Mouse (Mus musculus) MEL (cell line): ENCODE measurements around the gene Fth1. TPM values are rescaled to one million over a fixed set of nuclear protein-coding genes. Genes with fewer than 3 reads are reported as not detected.
"Not testable (repeated sequence)": the region's sequence is repeated elsewhere in the genome, so short reads cannot be mapped to it uniquely, and the experiment has no call there.

Experiments used
- DNase-seq: peaks from one replicate; pipeline ENCODE4 v3.0.0; 2011; ENCODE audit warnings: low read depth, low spot score
- H3K27ac ChIP-seq: 2 replicates; pipeline ENCODE4 v1.5.1; 2012; ENCODE audit warnings: low read depth, mild to moderate bottlenecking, control low read depth, low read length, moderate library complexity; ENCODE audit not compliant: control insufficient read depth
- H3K27me3 ChIP-seq, 2 experiments: fragments of 150-350 bp in 1 of 2; sonication (generic) in 1 of 2; 2 replicates each; pipeline ENCODE4 v1.6.1; 2012; ENCODE audit warnings: low read length in 2 of 2, mild to moderate bottlenecking in 2 of 2, improper control_type of control experiment in 1 of 2, moderate library complexity in 1 of 2; ENCODE audit not compliant: insufficient read depth in 2 of 2, control insufficient read depth in 1 of 2
- H3K36me3 ChIP-seq, 2 experiments: 2 replicates each; pipeline ENCODE4 v1.6.1; 2012 to 2014; ENCODE audit warnings: low read length in 2 of 2, improper control_type of control experiment in 1 of 2, inconsistent platforms in 1 of 2, mild to moderate bottlenecking in 1 of 2; ENCODE audit not compliant: insufficient read depth in 2 of 2, control insufficient read depth in 1 of 2
- H3K4me1 ChIP-seq, 2 experiments: fragments of 150-350 bp in 1 of 2; sonication (generic) in 1 of 2; 2 replicates each; pipeline ENCODE4 v1.6.1; 2012; ENCODE audit warnings: low read length in 2 of 2, improper control_type of control experiment in 1 of 2, mild to moderate bottlenecking in 1 of 2; ENCODE audit not compliant: insufficient read depth in 2 of 2, control insufficient read depth in 1 of 2
- H3K4me3 ChIP-seq, 2 experiments: fragments of 150-350 bp in 1 of 2; sonication (generic) in 1 of 2; 2 replicates each; pipeline ENCODE4 v1.5.1; 2012; ENCODE audit warnings: low read depth in 2 of 2, low read length in 2 of 2, mild to moderate bottlenecking in 2 of 2, moderate library complexity in 2 of 2, control low read depth in 1 of 2, improper control_type of control experiment in 1 of 2; ENCODE audit not compliant: control insufficient read depth in 1 of 2, insufficient read depth in 1 of 2
- H3K79me2 ChIP-seq: 2 replicates; pipeline ENCODE4 v1.6.1; 2012; ENCODE audit warnings: mild to moderate bottlenecking, low read length, moderate library complexity; ENCODE audit not compliant: control insufficient read depth, poor library complexity, insufficient read depth
- H3K9ac ChIP-seq: 2 replicates; pipeline ENCODE4 v1.6.1; 2012; ENCODE audit warnings: low read depth, mild to moderate bottlenecking, control low read depth, low read length, moderate library complexity; ENCODE audit not compliant: control insufficient read depth, poor library complexity, severe bottlenecking
- H3K9me3 ChIP-seq: fragments of 150-350 bp; sonication (generic); replicated peaks from 2 replicates; pipeline ENCODE4 v1.6.1; 2012; ENCODE audit warnings: mild to moderate bottlenecking, low read length, improper control_type of control experiment, moderate library complexity; ENCODE audit not compliant: insufficient read depth
- CHD1 ChIP-seq: IDR thresholded peaks from 2 replicates; pipeline ENCODE4 v1.6.1; 2012; ENCODE audit warnings: low read depth, mild to moderate bottlenecking, inconsistent platforms, low read length, improper control_type of control experiment
- CHD2 ChIP-seq: IDR thresholded peaks from 2 replicates; pipeline ENCODE4 v1.6.1; 2011; ENCODE audit warnings: low read length, improper control_type of control experiment
- E2F4 ChIP-seq: IDR thresholded peaks from 2 replicates; pipeline ENCODE4 v1.6.1; 2011; ENCODE audit warnings: low read depth, low read length, improper control_type of control experiment, borderline replicate concordance
- ELF1 ChIP-seq: IDR thresholded peaks from 2 replicates; pipeline ENCODE4 v1.6.1; 2014; ENCODE audit warnings: low read depth, mild to moderate bottlenecking, inconsistent platforms, low read length, improper control_type of control experiment, moderate library complexity
- EP300 ChIP-seq, 2 experiments: IDR thresholded peaks; 2 replicates each; pipeline ENCODE4 v1.6.1; 2011; ENCODE audit warnings: improper control_type of control experiment in 2 of 2, low read length in 2 of 2, low read depth in 1 of 2, mild to moderate bottlenecking in 1 of 2
- GABPA ChIP-seq: IDR thresholded peaks from 2 replicates; pipeline ENCODE4 v1.6.1; 2012; ENCODE audit warnings: low read depth, mild to moderate bottlenecking, inconsistent platforms, low read length, improper control_type of control experiment, moderate library complexity
- KAT2A ChIP-seq: conservative IDR thresholded peaks from 2 replicates; pipeline ENCODE4 v1.6.1; 2012; ENCODE audit warnings: low read depth, low read length, improper control_type of control experiment, inconsistent platforms
- MAFK ChIP-seq: IDR thresholded peaks from 2 replicates; pipeline ENCODE4 v1.6.1; 2011; ENCODE audit warnings: low read depth, mild to moderate bottlenecking, low read length, improper control_type of control experiment, borderline replicate concordance
- MAX ChIP-seq: IDR thresholded peaks from 2 replicates; pipeline ENCODE4 v1.6.1; 2011; ENCODE audit warnings: low read length, improper control_type of control experiment
- MXI1 ChIP-seq: IDR thresholded peaks from 2 replicates; pipeline ENCODE4 v1.6.1; 2011; ENCODE audit warnings: mild to moderate bottlenecking, low read depth, low read length, improper control_type of control experiment
- MYB ChIP-seq: IDR thresholded peaks from 2 replicates; pipeline ENCODE4 v1.6.1; 2011; ENCODE audit warnings: mild to moderate bottlenecking, low read depth, low read length, improper control_type of control experiment
- MYC ChIP-seq: IDR thresholded peaks from 2 replicates; pipeline ENCODE4 v1.6.1; 2011; ENCODE audit warnings: low read depth, mild to moderate bottlenecking, low read length, improper control_type of control experiment, moderate library complexity
- NELFE ChIP-seq: IDR thresholded peaks from 2 replicates; pipeline ENCODE4 v1.6.1; 2011; ENCODE audit warnings: low read depth, low read length, improper control_type of control experiment
- NRF1 ChIP-seq: IDR thresholded peaks from 2 replicates; pipeline ENCODE4 v1.6.1; 2014; ENCODE audit warnings: low read depth, mild to moderate bottlenecking, inconsistent platforms, low read length, improper control_type of control experiment, moderate library complexity; ENCODE audit not compliant: poor library complexity, insufficient read depth, severe bottlenecking
- POLR2AphosphoS2 ChIP-seq: IDR thresholded peaks from 2 replicates; pipeline ENCODE4 v1.6.1; 2011; ENCODE audit warnings: low read length, improper control_type of control experiment
- POLR2AphosphoS5 ChIP-seq: IDR thresholded peaks from 2 replicates; pipeline ENCODE4 v1.6.1; 2012; ENCODE audit warnings: low read depth, borderline replicate concordance, mild to moderate bottlenecking, inconsistent platforms, low read length, moderate library complexity, mixed read lengths
- TAL1 ChIP-seq: IDR thresholded peaks from 2 replicates; pipeline ENCODE4 v1.6.1; 2012; ENCODE audit warnings: mild to moderate bottlenecking, inconsistent platforms, low read length, moderate library complexity, mixed read lengths
- TBP ChIP-seq: IDR thresholded peaks from 2 replicates; pipeline ENCODE4 v1.8.0; 2011; ENCODE audit warnings: low read depth, low read length, improper control_type of control experiment
- UBTF ChIP-seq: IDR thresholded peaks from 2 replicates; pipeline ENCODE4 v1.6.1; 2012; ENCODE audit warnings: low read depth, mild to moderate bottlenecking, inconsistent platforms, low read length, improper control_type of control experiment, moderate library complexity, borderline replicate concordance; ENCODE audit not compliant: insufficient read depth
- USF1 ChIP-seq: IDR thresholded peaks from 2 replicates; pipeline ENCODE4 v1.6.1; 2014; ENCODE audit warnings: low read depth, mild to moderate bottlenecking, inconsistent platforms, low read length, improper control_type of control experiment, moderate library complexity
- USF2 ChIP-seq, 2 experiments: IDR thresholded peaks; 2 replicates each; pipeline ENCODE4 v1.6.1; 2011 to 2012; ENCODE audit warnings: improper control_type of control experiment in 2 of 2, low read length in 2 of 2, borderline replicate concordance in 1 of 2, inconsistent platforms in 1 of 2, low read depth in 1 of 2, mild to moderate bottlenecking in 1 of 2; ENCODE audit not compliant: insufficient read depth in 1 of 2
- ZMIZ1 ChIP-seq: IDR thresholded peaks from 2 replicates; pipeline ENCODE4 v1.6.1; 2012; ENCODE audit warnings: low read depth, mild to moderate bottlenecking, inconsistent platforms, low read length, improper control_type of control experiment, moderate library complexity
- ZNF384 ChIP-seq: IDR thresholded peaks from 2 replicates; pipeline ENCODE4 v1.6.1; 2012; ENCODE audit warnings: low read depth, mild to moderate bottlenecking, inconsistent platforms, low read length, improper control_type of control experiment
- polyA plus RNA-seq, 2 experiments: library from polyadenylated mRNA; stranded (reverse) in 1 of 2; unstranded in 1 of 2; fragments of >175 nt in 1 of 2; fragments of >200 nt in 1 of 2; gene quantifications; 2 replicates each; pipeline versions ENCODE4 v1.2.1 to v1.2.4; 2012; ENCODE audit warnings: low replicate concordance in 2 of 2, low read depth in 1 of 2; ENCODE audit not compliant: insufficient read length in 2 of 2, insufficient read depth in 1 of 2, missing spikeins in 1 of 2
- total RNA-seq: library from RNA; depleted of rRNA; stranded (reverse); fragments of 300-350 nt; gene quantifications from 2 replicates; pipeline ENCODE4 v1.2.3, GENCODE M21; 2012

The Fth1 gene
- total and polyA plus RNA-seq, 3 experiments: 444 to 2,175 (median 2,118) TPM

GRCm38 (mm10) chr19:9974853-9975252 is 5.5 kb upstream of the Fth1 start:
- Histone ChIP-seq H3K4me1 (peaks cover 26 to 28% of the 10 kb centered on the region in 2 experiments), H3K36me3 (peaks cover 0 to 28% of the 10 kb centered on the region in 2 experiments; a peak in 2 of 4 replicates)
- not testable (repeated sequence) for H3K79me2 ChIP-seq, H3K27me3 ChIP-seq, H3K9ac ChIP-seq
- TF ChIP-seq EP300 (IDR thresholded peaks at IDR 0.05; ENCODE audit: low read depth in 1 of 2, low read length in 2 of 2) (0 out of 4 replicates have a peak, but pooled peaks of 1 of the 2 experiments have one; percentile 7), MAX (peak; percentile 42; the same call in 1 of the 2 replicates)
- TF ChIP-seq, all 39 proteins: peak for 2; not testable (repeated sequence) for 37
- not testable (repeated sequence) for H3K4me3 ChIP-seq, DNase-seq, H3K9me3 ChIP-seq
- peak overlapping the region; percentile 17; the same call in 1 of the 2 replicates for H3K27ac ChIP-seq

GRCm38 (mm10) chr19:9977085-9977484 is 3.3 kb upstream of the Fth1 start:
- Histone ChIP-seq H3K36me3 (peaks cover 0 to 41% of the 10 kb centered on the region in 2 experiments; a peak in 2 of 4 replicates), H3K27me3 (no peaks in the 10 kb centered on the region), H3K27ac (no peak overlapping the region), H3K9me3 (no peaks in the 10 kb centered on the region)
- TF ChIP-seq USF1 (no peak), MYB (no peak), ZMIZ1 (no peak)
- TF ChIP-seq, all 39 proteins: peak for 0
- DNase-seq: no peak
- H3K79me2 ChIP-seq: peaks cover 4% of the 10 kb centered on the region
- H3K4me1 ChIP-seq: peaks cover 41 to 43% of the 10 kb centered on the region in 2 experiments
- no peak overlapping the region for H3K4me3 ChIP-seq
- H3K9ac ChIP-seq: no peak overlapping the region

DNA sequence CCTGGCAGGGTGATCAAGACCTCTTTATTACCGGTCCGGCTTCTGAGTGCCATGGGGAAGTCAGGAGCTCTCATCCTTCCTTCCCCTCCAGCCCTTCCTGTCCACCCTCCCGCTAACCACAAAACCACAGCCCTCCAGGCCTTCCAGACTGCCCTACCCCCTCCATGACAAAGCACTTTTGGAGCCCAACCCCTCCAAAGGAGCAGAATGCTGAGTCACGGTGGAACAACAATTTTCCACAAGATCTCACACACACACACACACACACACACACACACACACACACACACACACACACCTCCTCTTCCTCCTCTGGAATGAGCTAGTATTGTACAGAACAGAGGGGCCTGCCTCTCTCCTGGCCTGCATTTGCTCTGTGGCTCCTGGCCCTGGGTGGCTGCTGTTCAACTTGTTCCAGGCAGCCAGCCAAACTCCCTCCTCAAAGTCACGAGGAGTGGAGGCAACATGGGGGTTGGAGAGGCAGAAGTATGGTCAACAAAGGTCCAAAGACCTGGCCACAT is 1.9 kb upstream of the Fth1 start:
- Histone ChIP-seq H3K9ac (peak overlapping the region; percentile 49), H3K9me3 (no peaks in the 10 kb centered on the region), H3K4me3 (peak overlapping the region; percentile 6 to 7; a peak in 1 of 4 replicates), H3K79me2 (peaks cover 14% of the 10 kb centered on the region), H3K36me3 (peaks cover under 1 to 41% of the 10 kb centered on the region in 2 experiments), H3K27me3 (no peaks in the 10 kb centered on the region), H3K4me1 (peaks cover 41 to 43% of the 10 kb centered on the region in 2 experiments), H3K27ac (peak overlapping the region; percentile 90)
- DNase-seq: peak; percentile 92
- TF ChIP-seq POLR2AphosphoS2: no peak
- TF ChIP-seq USF2 (IDR thresholded peaks at IDR 0.05; ENCODE audit: borderline replicate concordance in 1 of 2, insufficient read depth in 1 of 2, low read depth in 1 of 2, low read length in 2 of 2): 0 out of 4 replicates have a peak, but pooled peaks of 1 of the 2 experiments have one; percentile 21
- peak; percentile 37; the same call in 1 of the 2 replicates for TF ChIP-seq CHD2
- no peak for TF ChIP-seq CHD1
- peak; percentile 25; the same call in 1 of the 2 replicates for TF ChIP-seq TAL1
- TF ChIP-seq TBP: peak; percentile 62; the same call in 1 of the 2 replicates
- TF ChIP-seq GABPA: peak; percentile 99
- 0 out of 2 replicates have a peak, but pooled peaks have one; percentile 3 for TF ChIP-seq ELF1
- TF ChIP-seq MXI1: peak; percentile 48; the same call in 1 of the 2 replicates
- TF ChIP-seq MYB: peak; percentile 35; the same call in 1 of the 2 replicates
- no peak for TF ChIP-seq MYC
- no peak for TF ChIP-seq UBTF
- peak; percentile 94 for TF ChIP-seq MAFK
- no peak for TF ChIP-seq NRF1
- TF ChIP-seq USF1: peak; percentile 73; the same call in 1 of the 2 replicates
- TF ChIP-seq E2F4: no peak
- no peak for TF ChIP-seq KAT2A
- TF ChIP-seq ZNF384: no peak
- no peak; the same call in 1 of the 2 replicates for TF ChIP-seq NELFE
- no peak for TF ChIP-seq POLR2AphosphoS5
